Mouse (Mus musculus) midbrain, embryonic 15.5 days (tissue): ENCODE results near the gene Per1. TPM values are rescaled to one million over a fixed set of nuclear protein-coding genes. Genes with fewer than 3 reads are reported as not detected.

Source experiments
- ATAC-seq: fragments of 200-750 bp; cut with Nextera tagmentation; replicated peaks from 2 replicates; pipeline ENCODE4 v1.8.0; 2017; ENCODE audit warnings: moderate TSS enrichment
- H3K27ac ChIP-seq: fragments of 300-500 bp; sonication (generic); 2 replicates; pipeline ENCODE4 v1.5.1; 2015; ENCODE audit warnings: mild to moderate bottlenecking, inconsistent platforms
- H3K27me3 ChIP-seq: fragments of 300-500 bp; sonication (generic); replicated peaks from 2 replicates; pipeline ENCODE4 v1.6.1; 2015; ENCODE audit warnings: inconsistent platforms
- H3K36me3 ChIP-seq: fragments of 300-500 bp; sonication (generic); replicated peaks from 2 replicates; pipeline ENCODE4 v1.6.1; 2015; ENCODE audit warnings: inconsistent platforms
- H3K4me1 ChIP-seq: fragments of 300-500 bp; sonication (generic); 2 replicates; pipeline ENCODE4 v1.6.1; 2015; ENCODE audit warnings: inconsistent platforms
- H3K4me2 ChIP-seq: fragments of 300-500 bp; sonication (generic); 2 replicates; pipeline ENCODE4 v1.6.1; 2015; ENCODE audit warnings: inconsistent platforms, mild to moderate bottlenecking, moderate library complexity
- H3K4me3 ChIP-seq: fragments of 300-500 bp; sonication (generic); 2 replicates; pipeline ENCODE4 v1.5.1; 2015; ENCODE audit warnings: mild to moderate bottlenecking, inconsistent platforms
- H3K9ac ChIP-seq: fragments of 300-500 bp; sonication (generic); 2 replicates; pipeline ENCODE4 v1.6.1; 2015; ENCODE audit warnings: mild to moderate bottlenecking, inconsistent platforms
- H3K9me3 ChIP-seq: fragments of 300-500 bp; sonication (generic); 2 replicates; pipeline ENCODE4 v1.6.1; 2016; ENCODE audit warnings: inconsistent platforms
- WGBS: fragments of 180-500 bp; shearing (Covaris S2); methylation state at CpG from one replicate; pipeline ENCODE4 v1.1.7; 2015; ENCODE audit warnings: mixed read lengths; 5-methylcytosine and 5-hydroxymethylcytosine counted together
- polyA plus RNA-seq: library from polyadenylated mRNA; unstranded; fragments of >200 nt; fragmentation: Nextera tagmentation; extraction: Ambion mirVana; gene quantifications from 2 replicates; pipeline ENCODE4 v1.2.1, GENCODE M21; 2015

The Per1 gene
- polyA plus RNA-seq, 1 experiment from 2014 or later = 12.3 TPM

GRCm38 (mm10) chr11:69059357-69059974, 35.6 kb upstream of the Per1 start, which contains the start of gene Borcs6:
Gene Borcs6, plus strand, starts transcription at chr11:69059717.
- WGBS = under 1% methylated on average over 62 of the region's 64 CpGs

DNA sequence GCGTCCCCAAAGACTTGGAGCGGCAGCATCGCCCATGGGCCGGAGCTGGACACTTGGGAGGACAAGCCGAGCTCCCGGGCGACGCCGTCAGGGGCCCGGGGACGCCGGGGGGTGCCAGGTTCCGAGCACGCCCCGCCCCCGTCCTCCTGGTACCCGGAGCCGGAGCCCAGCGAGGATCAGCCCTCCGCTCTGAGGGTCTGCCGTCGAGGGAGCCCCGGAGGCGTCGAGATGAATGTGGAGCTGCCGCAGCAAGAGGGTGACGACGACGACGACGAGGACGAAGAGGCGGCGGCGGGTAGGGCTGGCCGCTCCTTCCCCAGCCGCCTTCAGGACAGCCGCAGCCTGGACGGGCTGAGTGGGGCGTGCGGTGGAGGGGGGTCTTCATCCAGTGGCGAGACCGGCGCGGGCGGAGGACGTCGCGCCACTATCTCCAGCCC, 35.0 kb upstream of the Per1 start:
- no peaks in the 10 kb centered on the region for H3K36me3 ChIP-seq

More at GRCm38 (mm10) chr11:69059357-69059974, 35.6 kb upstream of the Per1 start, which contains the start of gene Borcs6:
- H3K27ac ChIP-seq = peak within 1 kb of the TSS; percentile 95
- peak within 1 kb of the TSS; percentile 84 for H3K4me3 ChIP-seq
- H3K27me3 ChIP-seq = no peaks in the 10 kb centered on the region
- peaks cover 37% of the 10 kb centered on the region for H3K4me1 ChIP-seq
- no peaks in the 10 kb centered on the region for H3K9me3 ChIP-seq
- H3K9ac ChIP-seq = peak within 1 kb of the TSS; percentile 89
- peak; percentile 93 for ATAC-seq
- no peaks in the 10 kb centered on the region for H3K36me3 ChIP-seq
- peak within 1 kb of the TSS; percentile 92 for H3K4me2 ChIP-seq

GRCm38 (mm10) chr11:69060448-69061254, 34.4 kb upstream of the Per1 start:
- no peaks in the 10 kb centered on the region for H3K9me3 ChIP-seq
- H3K36me3 ChIP-seq = no peaks in the 10 kb centered on the region
- ATAC-seq = no peak
- peak overlapping the region; percentile 95 for H3K27ac ChIP-seq
- WGBS = 1% methylated on average over 40 of the region's 40 CpGs
- H3K4me3 ChIP-seq = peak overlapping the region; percentile 84
- peaks cover 43% of the 10 kb centered on the region for H3K4me1 ChIP-seq
- H3K4me2 ChIP-seq = peak overlapping the region; percentile 92
- no peaks in the 10 kb centered on the region for H3K27me3 ChIP-seq
- peak overlapping the region; percentile 89 for H3K9ac ChIP-seq

More for the DNA sequence above, 35.0 kb upstream of the Per1 start:
- peak; percentile 44 for ATAC-seq
- Histone ChIP-seq H3K27me3 (no peaks in the 10 kb centered on the region), H3K9ac (peak overlapping the region; percentile 89), H3K4me3 (peak overlapping the region; percentile 84), H3K4me2 (peak overlapping the region; percentile 92), H3K9me3 (no peaks in the 10 kb centered on the region), H3K27ac (peak overlapping the region; percentile 95), H3K4me1 (peaks cover 40% of the 10 kb centered on the region)
- under 1% methylated on average over 48 of the region's 49 CpGs for WGBS

DNA sequence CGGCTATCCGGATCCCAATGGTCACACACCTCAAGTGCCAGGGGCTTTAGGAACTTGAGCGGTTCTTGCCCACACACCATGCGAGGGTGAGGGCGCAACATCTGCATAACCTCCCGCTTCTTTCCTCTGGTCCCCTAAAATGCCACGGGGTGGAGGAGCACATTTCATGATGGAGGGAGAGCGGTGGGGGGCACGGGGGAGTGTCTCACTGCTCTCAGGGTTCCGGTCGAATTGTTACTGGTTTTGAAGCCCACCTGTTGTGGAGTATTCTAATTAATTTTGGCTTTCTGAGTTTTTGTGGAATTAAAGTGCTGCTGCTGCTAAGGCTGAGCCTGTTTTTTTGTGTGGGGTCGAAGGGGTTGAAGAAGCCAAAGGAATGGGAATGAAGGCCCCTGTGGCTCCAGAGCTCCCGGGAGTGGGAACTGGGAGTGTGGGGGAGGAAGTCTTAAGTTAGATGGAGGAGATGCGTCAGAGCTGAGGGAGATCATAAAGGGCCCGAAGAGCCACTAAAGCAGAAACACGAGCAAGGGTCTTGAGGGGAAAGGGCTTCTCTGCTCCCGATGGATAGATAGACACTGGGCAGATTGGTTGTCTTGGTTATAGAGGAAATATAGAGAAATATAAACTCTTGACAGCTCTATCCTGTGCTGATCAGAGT, 33.6 kb upstream of the Per1 start:
- peaks cover 50% of the 10 kb centered on the region for H3K4me1 ChIP-seq
- H3K4me2 ChIP-seq = peak overlapping the region; percentile 92
- H3K27me3 ChIP-seq = no peaks in the 10 kb centered on the region
- peak overlapping the region; percentile 89 for H3K9ac ChIP-seq
- no peak for ATAC-seq
- H3K4me3 ChIP-seq = peak overlapping the region; percentile 84
- H3K9me3 ChIP-seq = no peaks in the 10 kb centered on the region
- 7% methylated on average over 17 of the region's 17 CpGs for WGBS
- no peaks in the 10 kb centered on the region for H3K36me3 ChIP-seq
- no peak overlapping the region; the same call in 1 of the 2 replicates for H3K27ac ChIP-seq

- H3K27me3 ChIP-seq = no peaks in the 10 kb centered on the region
- H3K36me3 ChIP-seq = no peaks in the 10 kb centered on the region
- ATAC-seq = no peak; the same call in 1 of the 2 replicates
- H3K27ac ChIP-seq = peak overlapping the region; percentile 74
- H3K4me1 ChIP-seq = peaks cover 55% of the 10 kb centered on the region
- no peaks in the 10 kb centered on the region for H3K9me3 ChIP-seq
- peak overlapping the region; percentile 84 for H3K4me3 ChIP-seq
- peak overlapping the region; percentile 92 for H3K4me2 ChIP-seq
- H3K9ac ChIP-seq = no peak overlapping the region
- WGBS = under 1% methylated on average over 17 of the region's 17 CpGs
These were observed 32.7 kb upstream of the Per1 start for GRCm38 (mm10) chr11:69062194-69062760.

- Histone ChIP-seq H3K4me3 (peak overlapping the region; percentile 57), H3K9me3 (no peaks in the 10 kb centered on the region), H3K36me3 (no peaks in the 10 kb centered on the region), H3K27ac (peak overlapping the region; percentile 74), H3K9ac (peak overlapping the region; percentile 34; the same call in 1 of the 2 replicates), H3K4me1 (peaks cover 54% of the 10 kb centered on the region), H3K27me3 (no peaks in the 10 kb centered on the region; the same call in 1 of the 2 replicates), H3K4me2 (peak overlapping the region; percentile 92)
- under 1% methylated on average over 19 of the region's 19 CpGs for WGBS
- ATAC-seq = peak; percentile 53
These were observed 32.2 kb upstream of the Per1 start for GRCm38 (mm10) chr11:69062761-69063224.

DNA sequence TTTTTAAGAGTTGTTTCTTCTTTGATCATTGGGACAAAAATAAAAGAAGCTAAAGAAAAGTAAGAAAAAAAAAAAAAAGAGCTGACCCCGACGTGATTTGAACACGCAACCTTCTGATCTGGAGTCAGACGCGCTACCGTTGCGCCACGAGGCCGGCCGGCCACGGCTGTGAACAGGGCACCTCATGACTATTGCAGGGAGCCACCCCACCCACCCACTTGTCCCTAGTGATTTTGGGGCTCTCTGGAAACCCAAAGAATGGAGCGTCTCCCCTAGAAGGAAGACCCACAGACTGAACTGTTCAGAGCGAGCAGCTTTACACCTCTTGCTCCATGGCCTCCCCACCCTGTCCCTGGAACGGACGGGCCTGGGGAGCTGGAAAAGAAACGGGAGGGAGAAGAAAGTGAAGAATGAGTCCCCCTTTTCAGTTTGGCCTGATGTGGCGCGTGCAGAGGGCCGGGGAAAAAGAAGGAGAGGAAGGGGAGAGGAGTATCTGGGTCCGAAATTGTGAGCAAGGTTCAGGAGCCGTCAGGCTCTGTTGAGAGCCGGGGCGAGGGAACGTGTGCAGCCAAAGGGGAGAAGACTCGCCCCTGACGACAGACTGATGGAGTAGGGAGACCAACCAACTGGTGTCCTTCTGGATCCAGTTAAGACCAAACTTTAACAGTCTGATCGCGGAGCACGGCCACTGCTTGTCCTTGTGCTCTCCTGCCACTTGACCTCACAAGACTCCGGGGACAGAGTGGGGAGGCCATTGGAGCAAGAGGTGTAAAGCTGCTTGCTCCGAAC, 31.4 kb upstream of the Per1 start:
- peak; percentile 25 for ATAC-seq
- H3K27ac ChIP-seq = peak overlapping the region; percentile 74
- no peaks in the 10 kb centered on the region; the same call in 1 of the 2 replicates for H3K27me3 ChIP-seq
- H3K4me2 ChIP-seq = peak overlapping the region; percentile 92
- peaks cover 46% of the 10 kb centered on the region for H3K4me1 ChIP-seq
- WGBS = under 1% methylated on average over 31 of the region's 31 CpGs
- peak overlapping the region; percentile 57 for H3K4me3 ChIP-seq
- H3K9me3 ChIP-seq = no peaks in the 10 kb centered on the region
- H3K36me3 ChIP-seq = no peaks in the 10 kb centered on the region
- H3K9ac ChIP-seq = peak overlapping the region; percentile 44

GRCm38 (mm10) chr11:69064259-69065133, 30.5 kb upstream of the Per1 start:
- Histone ChIP-seq H3K27me3 (no peaks in the 10 kb centered on the region; the same call in 1 of the 2 replicates), H3K9ac (peak overlapping the region; percentile 44), H3K4me1 (peaks cover 43% of the 10 kb centered on the region), H3K4me2 (peak overlapping the region; percentile 92), H3K9me3 (no peaks in the 10 kb centered on the region), H3K27ac (peak overlapping the region; percentile 64; the same call in 1 of the 2 replicates), H3K36me3 (no peaks in the 10 kb centered on the region), H3K4me3 (peak overlapping the region; percentile 57)
- 46% methylated on average over 9 of the region's 9 CpGs for WGBS
- ATAC-seq = no peak

- no peak for ATAC-seq
- H3K9me3 ChIP-seq = no peaks in the 10 kb centered on the region
- H3K27ac ChIP-seq = no peak overlapping the region
- 62% methylated on average over 3 of the region's 3 CpGs for WGBS
- 0 out of 2 replicates have a peak overlapping the region, but pooled peaks have one; percentile 38 for H3K9ac ChIP-seq
- H3K27me3 ChIP-seq = no peaks in the 10 kb centered on the region; the same call in 1 of the 2 replicates
- H3K4me3 ChIP-seq = peak overlapping the region; percentile 40
- peaks cover 47% of the 10 kb centered on the region for H3K4me1 ChIP-seq
- H3K36me3 ChIP-seq = no peaks in the 10 kb centered on the region
- H3K4me2 ChIP-seq = peak overlapping the region; percentile 88
These were observed 29.6 kb upstream of the Per1 start for GRCm38 (mm10) chr11:69065394-69065925.

- Histone ChIP-seq H3K4me2 (peak overlapping the region; percentile 88), H3K9ac (peak overlapping the region; percentile 38), H3K4me3 (peak overlapping the region; percentile 40), H3K36me3 (no peaks in the 10 kb centered on the region), H3K4me1 (peaks cover 43% of the 10 kb centered on the region), H3K9me3 (no peaks in the 10 kb centered on the region), H3K27ac (no peak overlapping the region), H3K27me3 (no peaks in the 10 kb centered on the region; the same call in 1 of the 2 replicates)
- WGBS = 4% methylated on average over 29 of the region's 29 CpGs
- no peak for ATAC-seq
These were observed 28.7 kb upstream of the Per1 start for GRCm38 (mm10) chr11:69066163-69066861.
